Mouse (Mus musculus) liver, embryonic 14.5 days (tissue): Measurements from ENCODE around the gene Olfr372. TPM values are rescaled to one million over a fixed set of nuclear protein-coding genes. Genes with fewer than 3 reads are reported as not detected.
"Not testable (repeated sequence)": the region's sequence is repeated elsewhere in the genome, so short reads cannot be mapped to it uniquely, and the experiment has no call there.

ENCODE experiments used
- ATAC-seq: fragments of 200-750 bp; cut with Nextera tagmentation; 2 replicates; pipeline ENCODE4 v1.8.0; 2017; ENCODE audit warnings: moderate number of reproducible peaks, mild to moderate bottlenecking, moderate library complexity; ENCODE audit not compliant: insufficient read depth
- DNase-seq, 3 experiments: peaks; one replicate each; pipeline ENCODE4 v3.0.0-alpha.2; 2012 to 2013; ENCODE audit warnings: low read depth in 3 of 3, low spot score in 3 of 3
- H3K27ac ChIP-seq: fragments of 300-500 bp; sonication (generic); 2 replicates; pipeline ENCODE4 v1.5.1; 2014; ENCODE audit warnings: moderate library complexity, mild to moderate bottlenecking, control low read depth, inconsistent platforms
- H3K27me3 ChIP-seq: fragments of 300-500 bp; sonication (generic); 2 replicates; pipeline ENCODE4 v1.6.1; 2014; ENCODE audit warnings: mild to moderate bottlenecking, low read length, moderate library complexity; ENCODE audit not compliant: control insufficient read depth, insufficient read depth
- H3K36me3 ChIP-seq: fragments of 300-500 bp; sonication (generic); replicated peaks from 2 replicates; pipeline ENCODE4 v1.6.1; 2014; ENCODE audit warnings: low read depth; ENCODE audit not compliant: control insufficient read depth, insufficient read depth
- H3K4me1 ChIP-seq, 2 experiments: fragments of 200-500 bp in 1 of 2; fragments of 300-500 bp in 1 of 2; sonication (generic) in 1 of 2; replicated peaks; 2 replicates each; pipeline ENCODE4 v1.6.1; 2012 to 2014; ENCODE audit warnings: antibody characterized with exemption in 1 of 2, inconsistent platforms in 1 of 2, low read length in 1 of 2; ENCODE audit not compliant: control insufficient read depth in 2 of 2, insufficient read depth in 2 of 2
- H3K4me2 ChIP-seq: fragments of 300-500 bp; sonication (generic); 2 replicates; pipeline ENCODE4 v1.6.1; 2014; ENCODE audit warnings: low read depth, mild to moderate bottlenecking, control low read depth, moderate library complexity
- H3K4me3 ChIP-seq, 2 experiments: fragments of 200-500 bp in 1 of 2; fragments of 300-500 bp in 1 of 2; sonication (generic) in 1 of 2; 2 replicates each; pipeline ENCODE4 v1.5.1; 2012 to 2014; ENCODE audit warnings: low read depth in 2 of 2, low read length in 2 of 2, mild to moderate bottlenecking in 2 of 2, control low read depth in 1 of 2, inconsistent platforms in 1 of 2, moderate library complexity in 1 of 2; ENCODE audit not compliant: insufficient read depth in 1 of 2
- H3K9ac ChIP-seq: fragments of 300-500 bp; sonication (generic); replicated peaks from 2 replicates; pipeline ENCODE4 v1.6.1; 2014; ENCODE audit warnings: mild to moderate bottlenecking, control low read depth, moderate library complexity
- H3K9me3 ChIP-seq: fragments of 300-500 bp; sonication (generic); 2 replicates; pipeline ENCODE4 v1.6.1; 2016; ENCODE audit warnings: low read length, mixed read lengths; ENCODE audit not compliant: control insufficient read depth
- CTCF ChIP-seq: IDR thresholded peaks from 2 replicates; pipeline ENCODE4 v1.5.1; 2016; ENCODE audit warnings: antibody characterized with exemption, low read depth, control low read depth
- EP300 ChIP-seq: IDR thresholded peaks from 2 replicates; pipeline ENCODE4 v1.6.1; 2016; ENCODE audit warnings: antibody characterized with exemption, low read depth
- WGBS: fragments of 180-500 bp; shearing (Covaris S2); extraction: QIAGEN DNeasy Blood & Tissue Kit; methylation state at CpG from one replicate; pipeline ENCODE4 v1.1.7; 2014; ENCODE audit not compliant: insufficient replicate concordance; 5-methylcytosine and 5-hydroxymethylcytosine counted together
- polyA plus RNA-seq, 2 experiments: library from polyadenylated mRNA; depleted of rRNA in 1 of 2; stranded (reverse) in 1 of 2; unstranded in 1 of 2; fragments of >200 nt; fragmentation: Nextera tagmentation in 1 of 2; extraction: Ambion mirVana in 1 of 2; gene quantifications; 2 replicates each; pipeline versions ENCODE4 v1.2.1 to v1.2.3; 2012 to 2014

The Olfr372 gene
- polyA plus RNA-seq (2012; rRNA removed) (not detected in 2 replicates), polyA plus RNA-seq (2014; fragmentation: Nextera tagmentation; extraction: Ambion mirVana) (not detected in 2 replicates)

GRCm38 (mm10) chr8:72040918-72041317 is at the start of gene Olfr372:
Olfr372 (plus strand) TSS chr8:72041218.
- 63% methylated on average over 4 of the region's 4 CpGs for WGBS
- H3K4me2 ChIP-seq, ATAC-seq, H3K4me1 ChIP-seq, H3K27me3 ChIP-seq, H3K27ac ChIP-seq, H3K4me3 ChIP-seq, H3K9me3 ChIP-seq, H3K9ac ChIP-seq, DNase-seq, H3K36me3 ChIP-seq: not testable (repeated sequence)

- DNase-seq (no peak), ATAC-seq (no peak)
- Histone ChIP-seq H3K4me1 (no peaks in the 10 kb centered on the region), H3K4me3 (no peak overlapping the region), H3K9me3 (no peaks in the 10 kb centered on the region), H3K4me2 (no peak overlapping the region), H3K9ac (no peak overlapping the region), H3K27ac (no peak overlapping the region), H3K27me3 (no peaks in the 10 kb centered on the region), H3K36me3 (no peaks in the 10 kb centered on the region)
- no peak for TF ChIP-seq CTCF
- no peak for TF ChIP-seq EP300
- WGBS, result 10% methylated on average over 1 of the region's 1 CpGs
Observed at GRCm38 (mm10) chr8:71999434-71999833, 41.6 kb upstream of the Olfr372 start.

- 33% methylated on average over 3 of the region's 3 CpGs for WGBS
- TF ChIP-seq EP300 (no peak), CTCF (no peak)
- Histone ChIP-seq H3K27me3 (no peaks in the 10 kb centered on the region), H3K4me2 (no peak overlapping the region), H3K4me1 (no peaks in the 10 kb centered on the region), H3K36me3 (no peaks in the 10 kb centered on the region), H3K9me3 (no peaks in the 10 kb centered on the region), H3K27ac (no peak overlapping the region), H3K9ac (no peak overlapping the region), H3K4me3 (no peak overlapping the region)
- DNase-seq (no peak), ATAC-seq (no peak)
Observed at GRCm38 (mm10) chr8:72000223-72000622, 40.8 kb upstream of the Olfr372 start.

- DNase-seq (no peak), ATAC-seq (no peak)
- H3K4me1 ChIP-seq, result no peaks in the 10 kb centered on the region
- H3K4me2 ChIP-seq, result no peak overlapping the region
- H3K4me3 ChIP-seq, result no peak overlapping the region
- H3K9me3 ChIP-seq, result no peaks in the 10 kb centered on the region
- no peak for TF ChIP-seq CTCF
- TF ChIP-seq EP300, result no peak
- no peaks in the 10 kb centered on the region for H3K27me3 ChIP-seq
- no peak overlapping the region for H3K9ac ChIP-seq
- no peaks in the 10 kb centered on the region for H3K36me3 ChIP-seq
- no peak overlapping the region for H3K27ac ChIP-seq
Observed at GRCm38 (mm10) chr8:72002942-72003341, 38.1 kb upstream of the Olfr372 start.

- H3K4me3 ChIP-seq, result no peak overlapping the region
- no peak overlapping the region for H3K27ac ChIP-seq
- no peaks in the 10 kb centered on the region for H3K27me3 ChIP-seq
- no peak overlapping the region for H3K9ac ChIP-seq
- no peak for TF ChIP-seq EP300
- TF ChIP-seq CTCF, result no peak
- ATAC-seq (no peak), DNase-seq (no peak)
- no peaks in the 10 kb centered on the region for H3K36me3 ChIP-seq
- no peaks in the 10 kb centered on the region for H3K9me3 ChIP-seq
- no peaks in the 10 kb centered on the region; a peak in 1 of 4 replicates for H3K4me1 ChIP-seq
- no peak overlapping the region for H3K4me2 ChIP-seq
- 57% methylated on average over 3 of the region's 3 CpGs for WGBS
Observed at GRCm38 (mm10) chr8:72005912-72006311, 35.1 kb upstream of the Olfr372 start.

- Histone ChIP-seq H3K9me3 (no peaks in the 10 kb centered on the region), H3K4me3 (no peak overlapping the region), H3K27me3 (no peaks in the 10 kb centered on the region), H3K36me3 (no peaks in the 10 kb centered on the region), H3K4me1 (no peaks in the 10 kb centered on the region; a peak in 1 of 4 replicates), H3K9ac (no peak overlapping the region), H3K4me2 (no peak overlapping the region), H3K27ac (no peak overlapping the region)
- no peak for ATAC-seq
- TF ChIP-seq CTCF, result no peak
- no peak for TF ChIP-seq EP300
- WGBS, result 38% methylated on average over 1 of the region's 1 CpGs
- no peak for DNase-seq
Observed at GRCm38 (mm10) chr8:72006763-72007162, 34.3 kb upstream of the Olfr372 start.
